Mouse (Mus musculus): ENCODE data around the gene Nell1. TPM values are rescaled to one million over a fixed set of nuclear protein-coding genes. Genes with fewer than 3 reads are reported as not detected.
"Not testable (repeated sequence)": the region's sequence is repeated elsewhere in the genome, so short reads cannot be mapped to it uniquely, and the experiment has no call there.

Gene Nell1
- 1.5 and 1.8 TPM in 2 replicates for polyA plus RNA-seq (2014; fragmentation: Nextera tagmentation; extraction: Ambion mirVana)

DNA sequence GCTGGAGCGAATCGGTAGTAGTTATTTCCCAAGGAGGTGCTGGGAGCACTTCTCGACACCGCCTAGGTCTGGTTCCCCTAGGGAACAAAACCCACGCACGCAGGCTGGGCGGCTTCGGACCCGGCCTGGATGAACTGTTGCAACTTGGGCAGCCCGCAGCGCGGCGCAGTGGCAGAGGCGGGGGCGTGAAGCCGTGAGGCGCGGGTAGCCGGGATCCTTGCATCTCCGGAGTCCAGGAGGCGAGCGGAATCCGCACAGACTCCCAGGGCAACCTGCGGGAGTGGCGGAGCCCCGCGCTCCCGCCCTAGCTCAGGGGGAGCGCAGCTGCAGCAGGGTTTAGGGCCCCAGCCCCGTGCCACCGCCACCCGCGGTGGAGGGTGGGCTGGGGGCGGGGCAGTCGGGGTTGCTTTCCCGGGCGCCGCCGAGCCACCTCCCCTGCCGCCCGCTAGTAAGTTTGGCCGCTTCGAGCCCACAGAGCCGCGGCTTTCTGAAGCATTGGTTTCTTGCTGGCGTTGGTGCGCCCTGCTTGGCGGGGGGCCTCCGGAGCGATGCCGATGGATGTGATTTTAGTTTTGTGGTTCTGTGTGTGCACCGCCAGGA is at the start of gene Nell1:
Gene Nell1 (plus strand): TSS at position 24 of the 600 bp plus-strand sequence.
- peaks cover 43% of the 10 kb centered on the region for H3K27me3 ChIP-seq (ENCODE audit: control insufficient read depth, insufficient read depth, low read length)
- peaks cover 2% of the 10 kb centered on the region; the same call in 1 of the 2 replicates for H3K4me1 ChIP-seq (ENCODE audit: control insufficient read depth, insufficient read depth, low read length)
- H3K4me2 ChIP-seq (ENCODE audit: low read depth, low read length): peak within 1 kb of the TSS; percentile 92
- no peaks in the 10 kb centered on the region for H3K9me3 ChIP-seq (replicated peaks; ENCODE audit: control insufficient read depth, low read length)
- WGBS: under 1% methylated on average over 52 of the region's 52 CpGs
- no peaks in the 10 kb centered on the region for H3K36me3 ChIP-seq (replicated peaks; ENCODE audit: control insufficient read depth, insufficient read depth, low read depth, low read length)
- ATAC-seq (replicated peaks; ENCODE audit: insufficient number of reproducible peaks, low FRiP score, low TSS enrichment, low read depth): 0 out of 2 replicates have a peak, but pooled peaks have one; percentile 11
- no peak within 1 kb of the TSS for H3K27ac ChIP-seq (replicated peaks; ENCODE audit: low read depth, low read length)
- H3K4me3 ChIP-seq (ENCODE audit: low read depth, low read length): peak within 1 kb of the TSS; percentile 48
- peak; percentile 55 for DNase-seq (ENCODE audit: low spot score)
- peak within 1 kb of the TSS; percentile 59 for H3K9ac ChIP-seq (replicated peaks; ENCODE audit: low read length)

- Histone ChIP-seq H3K4me1 (ENCODE audit: control insufficient read depth, insufficient read depth, low read length) (no peaks in the 10 kb centered on the region), H3K9ac (replicated peaks; ENCODE audit: low read length) (no peak overlapping the region), H3K4me2 (ENCODE audit: low read depth, low read length) (no peak overlapping the region), H3K9me3 (replicated peaks; ENCODE audit: control insufficient read depth, low read length) (no peaks in the 10 kb centered on the region), H3K36me3 (replicated peaks; ENCODE audit: control insufficient read depth, insufficient read depth, low read depth, low read length) (no peaks in the 10 kb centered on the region), H3K27me3 (ENCODE audit: control insufficient read depth, insufficient read depth, low read length) (no peaks in the 10 kb centered on the region), H3K27ac (replicated peaks; ENCODE audit: low read depth, low read length) (no peak overlapping the region), H3K4me3 (ENCODE audit: low read depth, low read length) (no peak overlapping the region)
- 66% methylated on average over 3 of the region's 3 CpGs for WGBS
- DNase-seq (ENCODE audit: low spot score) (no peak), ATAC-seq (replicated peaks; ENCODE audit: insufficient number of reproducible peaks, low FRiP score, low TSS enrichment, low read depth) (no peak; the same call in 1 of the 2 replicates)
Measured at GRCm38 (mm10) chr7:49928571-49928970, 46.1 kb upstream of the Nell1 start.

- Histone ChIP-seq H3K4me2 (ENCODE audit: low read depth, low read length) (no peak overlapping the region), H3K4me1 (ENCODE audit: control insufficient read depth, insufficient read depth, low read length) (no peaks in the 10 kb centered on the region), H3K36me3 (replicated peaks; ENCODE audit: control insufficient read depth, insufficient read depth, low read depth, low read length) (no peaks in the 10 kb centered on the region), H3K9ac (replicated peaks; ENCODE audit: low read length) (no peak overlapping the region), H3K9me3 (replicated peaks; ENCODE audit: control insufficient read depth, low read length) (no peaks in the 10 kb centered on the region), H3K27ac (replicated peaks; ENCODE audit: low read depth, low read length) (no peak overlapping the region), H3K4me3 (ENCODE audit: low read depth, low read length) (no peak overlapping the region), H3K27me3 (ENCODE audit: control insufficient read depth, insufficient read depth, low read length) (no peaks in the 10 kb centered on the region)
- DNase-seq (ENCODE audit: low spot score): no peak
- ATAC-seq (replicated peaks; ENCODE audit: insufficient number of reproducible peaks, low FRiP score, low TSS enrichment, low read depth): no peak
- 61% methylated on average over 4 of the region's 4 CpGs for WGBS
Measured at GRCm38 (mm10) chr7:49929999-49930398, 44.7 kb upstream of the Nell1 start.

GRCm38 (mm10) chr7:49933386-49934115 is 41.1 kb upstream of the Nell1 start:
- H3K9me3 ChIP-seq (replicated peaks; ENCODE audit: control insufficient read depth, low read length); H3K9ac ChIP-seq (replicated peaks; ENCODE audit: low read length); H3K36me3 ChIP-seq (replicated peaks; ENCODE audit: control insufficient read depth, insufficient read depth, low read depth, low read length); H3K4me1 ChIP-seq (ENCODE audit: control insufficient read depth, insufficient read depth, low read length); ATAC-seq (replicated peaks; ENCODE audit: insufficient number of reproducible peaks, low FRiP score, low TSS enrichment, low read depth); H3K4me2 ChIP-seq (ENCODE audit: low read depth, low read length); H3K4me3 ChIP-seq (ENCODE audit: low read depth, low read length); DNase-seq (ENCODE audit: low spot score); H3K27me3 ChIP-seq (ENCODE audit: control insufficient read depth, insufficient read depth, low read length); H3K27ac ChIP-seq (replicated peaks; ENCODE audit: low read depth, low read length): not testable (repeated sequence)
- WGBS: 81% methylated on average over 14 of the region's 14 CpGs

DNA sequence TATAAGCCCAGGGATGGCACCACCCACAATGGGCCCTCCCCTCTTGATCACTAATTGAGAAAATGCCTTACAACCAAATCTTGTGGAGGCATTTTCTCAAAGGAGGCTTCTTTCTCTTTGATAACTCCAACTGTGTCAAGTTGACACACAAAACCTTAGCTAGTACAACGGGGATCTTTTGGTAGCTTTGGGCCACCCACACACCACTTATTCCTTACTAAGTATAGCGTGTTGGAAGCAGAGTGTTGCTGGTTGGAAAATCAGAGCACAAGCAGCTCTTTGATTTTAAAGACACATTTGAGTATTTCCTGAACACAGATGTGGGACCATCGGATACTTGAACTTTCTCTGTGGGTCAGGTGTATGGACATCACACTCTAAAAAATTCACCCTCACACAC is 37.8 kb upstream of the Nell1 start:
- Histone ChIP-seq H3K9me3 (replicated peaks; ENCODE audit: control insufficient read depth, low read length) (no peaks in the 10 kb centered on the region), H3K36me3 (replicated peaks; ENCODE audit: control insufficient read depth, insufficient read depth, low read depth, low read length) (no peaks in the 10 kb centered on the region), H3K27ac (replicated peaks; ENCODE audit: low read depth, low read length) (no peak overlapping the region), H3K4me2 (ENCODE audit: low read depth, low read length) (no peak overlapping the region), H3K4me3 (ENCODE audit: low read depth, low read length) (no peak overlapping the region), H3K9ac (replicated peaks; ENCODE audit: low read length) (no peak overlapping the region), H3K27me3 (ENCODE audit: control insufficient read depth, insufficient read depth, low read length) (no peaks in the 10 kb centered on the region), H3K4me1 (ENCODE audit: control insufficient read depth, insufficient read depth, low read length) (no peaks in the 10 kb centered on the region)
- DNase-seq (ENCODE audit: low spot score) (no peak), ATAC-seq (replicated peaks; ENCODE audit: insufficient number of reproducible peaks, low FRiP score, low TSS enrichment, low read depth) (no peak)
- 85% methylated on average over 3 of the region's 3 CpGs for WGBS

DNA sequence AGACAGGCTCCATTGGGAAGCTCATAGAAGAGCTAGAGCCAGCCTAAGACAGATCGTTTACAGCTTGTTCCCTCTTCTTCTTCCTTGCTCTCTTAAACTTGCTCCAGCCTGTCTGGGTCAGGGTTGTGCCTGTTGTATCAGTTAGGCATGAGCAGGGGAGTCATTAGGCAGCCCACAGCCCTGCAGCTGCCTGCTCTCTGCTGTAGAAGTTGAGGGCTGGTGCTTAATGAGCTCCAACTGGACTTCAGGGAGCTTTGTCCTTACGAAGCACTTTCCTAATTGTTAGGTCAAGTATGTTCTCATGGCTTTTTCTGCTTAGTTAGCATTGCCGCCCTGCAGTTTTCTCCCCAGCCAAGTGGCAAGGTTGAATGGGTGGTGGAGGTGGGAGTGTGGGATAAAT is 32.6 kb upstream of the Nell1 start:
- no peaks in the 10 kb centered on the region for H3K9me3 ChIP-seq (replicated peaks; ENCODE audit: control insufficient read depth, low read length)
- no peak overlapping the region for H3K4me3 ChIP-seq (ENCODE audit: low read depth, low read length)
- H3K27ac ChIP-seq (replicated peaks; ENCODE audit: low read depth, low read length): no peak overlapping the region
- 55% methylated on average over 3 of the region's 3 CpGs for WGBS
- ATAC-seq (replicated peaks; ENCODE audit: insufficient number of reproducible peaks, low FRiP score, low TSS enrichment, low read depth) (peak; percentile 70; the same call in 1 of the 2 replicates), DNase-seq (ENCODE audit: low spot score) (no peak)
- no peaks in the 10 kb centered on the region for H3K36me3 ChIP-seq (replicated peaks; ENCODE audit: control insufficient read depth, insufficient read depth, low read depth, low read length)
- H3K9ac ChIP-seq (replicated peaks; ENCODE audit: low read length): no peak overlapping the region
- H3K27me3 ChIP-seq (ENCODE audit: control insufficient read depth, insufficient read depth, low read length): no peaks in the 10 kb centered on the region
- H3K4me2 ChIP-seq (ENCODE audit: low read depth, low read length): no peak overlapping the region
- H3K4me1 ChIP-seq (ENCODE audit: control insufficient read depth, insufficient read depth, low read length): no peaks in the 10 kb centered on the region

- WGBS: 66% methylated on average over 5 of the region's 5 CpGs
Measured at GRCm38 (mm10) chr7:49942490-49942889, 32.2 kb upstream of the Nell1 start.

GRCm38 (mm10) chr7:49946691-49947090 is 28.0 kb upstream of the Nell1 start:
- WGBS: 85% methylated on average over 9 of the region's 9 CpGs
- no peak overlapping the region for H3K27ac ChIP-seq (replicated peaks; ENCODE audit: low read depth, low read length)
- ATAC-seq (replicated peaks; ENCODE audit: insufficient number of reproducible peaks, low FRiP score, low TSS enrichment, low read depth) (no peak), DNase-seq (ENCODE audit: low spot score) (no peak)
- H3K9ac ChIP-seq (replicated peaks; ENCODE audit: low read length): no peak overlapping the region
- H3K4me1 ChIP-seq (ENCODE audit: control insufficient read depth, insufficient read depth, low read length): no peaks in the 10 kb centered on the region
- H3K4me2 ChIP-seq (ENCODE audit: low read depth, low read length): no peak overlapping the region
- H3K27me3 ChIP-seq (ENCODE audit: control insufficient read depth, insufficient read depth, low read length): no peaks in the 10 kb centered on the region
- H3K9me3 ChIP-seq (replicated peaks; ENCODE audit: control insufficient read depth, low read length): no peaks in the 10 kb centered on the region
- H3K4me3 ChIP-seq (ENCODE audit: low read depth, low read length): no peak overlapping the region
- no peaks in the 10 kb centered on the region for H3K36me3 ChIP-seq (replicated peaks; ENCODE audit: control insufficient read depth, insufficient read depth, low read depth, low read length)

More at GRCm38 (mm10) chr7:49942490-49942889, 32.2 kb upstream of the Nell1 start:
- H3K27me3 ChIP-seq (ENCODE audit: control insufficient read depth, insufficient read depth, low read length): no peaks in the 10 kb centered on the region
- H3K4me3 ChIP-seq (ENCODE audit: low read depth, low read length): no peak overlapping the region
- H3K9ac ChIP-seq (replicated peaks; ENCODE audit: low read length): no peak overlapping the region
- H3K4me1 ChIP-seq (ENCODE audit: control insufficient read depth, insufficient read depth, low read length): no peaks in the 10 kb centered on the region
- DNase-seq (ENCODE audit: low spot score) (no peak), ATAC-seq (replicated peaks; ENCODE audit: insufficient number of reproducible peaks, low FRiP score, low TSS enrichment, low read depth) (0 out of 2 replicates have a peak, but pooled peaks have one; percentile 24)
- H3K9me3 ChIP-seq (replicated peaks; ENCODE audit: control insufficient read depth, low read length): no peaks in the 10 kb centered on the region
- H3K4me2 ChIP-seq (ENCODE audit: low read depth, low read length): no peak overlapping the region
- H3K27ac ChIP-seq (replicated peaks; ENCODE audit: low read depth, low read length): no peak overlapping the region
- no peaks in the 10 kb centered on the region for H3K36me3 ChIP-seq (replicated peaks; ENCODE audit: control insufficient read depth, insufficient read depth, low read depth, low read length)

Data from embryonic facial prominence, embryonic 11.5 days (tissue).